8 mouse cellular contexts compared by ENCODE assay signal in the genomic region with DNA sequence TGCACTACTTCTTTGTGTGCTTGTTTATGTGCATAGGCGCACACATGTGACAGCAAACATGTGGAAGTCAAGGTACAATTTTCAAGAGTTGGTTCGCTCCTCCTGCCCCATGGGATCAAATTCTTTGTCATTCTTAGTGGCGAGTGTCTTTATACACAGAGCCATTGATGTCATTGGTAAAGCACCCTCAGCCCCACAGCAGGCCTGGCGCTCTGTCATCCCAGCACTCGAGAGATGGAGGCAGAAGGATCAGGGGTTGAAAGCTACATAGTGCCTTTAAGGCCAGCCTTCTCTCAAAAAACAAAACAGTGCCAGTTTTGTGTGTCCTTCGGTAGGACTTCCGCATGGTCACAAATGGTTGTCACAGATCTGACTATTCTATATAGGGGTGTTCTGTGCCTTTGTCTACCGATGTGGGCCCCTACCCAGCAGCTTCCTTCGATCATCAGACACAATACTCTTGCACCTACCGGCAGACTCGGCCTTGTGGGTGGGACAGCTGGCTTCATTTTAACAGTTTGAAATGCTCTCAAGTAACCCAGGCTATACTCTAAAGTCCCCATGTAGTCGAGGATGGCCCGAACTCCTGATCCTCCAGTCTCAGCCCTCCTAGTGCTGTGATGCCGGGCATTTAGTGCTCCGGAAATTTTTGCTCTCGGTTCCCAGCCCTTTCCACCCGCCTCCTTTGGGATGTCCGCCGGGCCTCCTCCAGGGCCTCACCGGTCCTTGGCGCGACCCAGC. TPM values are rescaled to one million over a fixed set of nuclear protein-coding genes. Genes with fewer than 3 reads are reported as not detected.
A peak's percentile ranks its signal among the peaks of the same experiment; 100 is the strongest.
DNase-seq lines count a peak whose midpoint lies in the region; ATAC-seq and TF ChIP-seq lines count a peak whose summit lies in the region.

No protein-coding gene starts in this region.

- peak overlapping the region; percentile 79 for H3K4me3 ChIP-seq in heart, adult 2 months
- peak overlapping the region; percentile 57 to 91 (median 68) for H3K4me3 ChIP-seq in CH12.LX (replicated peaks in 1 of 3; ENCODE audit: low read depth in 2 of 3, low read length in 2 of 3, poor library complexity in 1 of 3)
- H3K4me3 ChIP-seq in forebrain, embryonic 14.5 days (ENCODE audit: low read depth, low read length) = peak overlapping the region; percentile 81
- peak overlapping the region; percentile 67 to 86 for H3K4me3 ChIP-seq in liver, embryonic 14.5 days (ENCODE audit: insufficient read depth in 1 of 2, low read depth in 2 of 2, low read length in 2 of 2)

- no peak for TF ChIP-seq RAD21 in CH12.LX (IDR thresholded peaks at IDR 0.05; ENCODE audit: low read depth, low read length)

- in situ Hi-C loops in CH12.LX (cut with MboI; ENCODE audit: low pct_ligation_motif_present, low pct_unique_long_range_greater_than_20kb, low sequenced_read_pairs) = loop anchor here (5.0 kb wide), 1 partner anchor 34 kb away; no protein-coding TSS in a partner anchor

- H3K9ac ChIP-seq in heart, adult 2 months (ENCODE audit: low read depth, low read length) = peak overlapping the region; percentile 85
- H3K9ac ChIP-seq in CH12.LX (ENCODE audit: insufficient read depth, low read depth) = peak overlapping the region; percentile 74
- H3K9ac ChIP-seq in forebrain, embryonic 14.5 days (ENCODE audit: low read length) = peak overlapping the region; percentile 74
- peak overlapping the region; percentile 63 for H3K9ac ChIP-seq in liver, embryonic 14.5 days (replicated peaks)

- dilution Hi-C loops in CH12.LX (cut with MboI; ENCODE audit: extremely low pct_ligation_motif_present, extremely low pct_unique_long_range_greater_than_20kb, low sequenced_read_pairs) = no loop called here

- no peak for DNase-seq in heart, adult 2 months
- DNase-seq in heart, postnatal 36 days = no peak
- DNase-seq in CH12.LX (ENCODE audit: extremely low read depth) = no peak
- DNase-seq in forebrain, embryonic 14.5 days (ENCODE audit: low spot score) = no peak
- DNase-seq in liver, embryonic 14.5 days (ENCODE audit: low read depth in 3 of 3, low spot score in 3 of 3) = no peak
- DNase-seq in spleen, postnatal 10 days (ENCODE audit: low spot score in 2 of 2) = no peak
- no peak for DNase-seq in adrenal gland, postnatal 4 days (ENCODE audit: low spot score in 2 of 2)
- DNase-seq in B cell, adult 2 months = no peak

- no peak for TF ChIP-seq POLR2A in heart, adult 2 months (IDR thresholded peaks at IDR 0.05; ENCODE audit: insufficient read depth, low read depth, low read length)
- TF ChIP-seq POLR2A in CH12.LX (IDR thresholded peaks at IDR 0.05; ENCODE audit: low read depth, low read length) = no peak

- no peak for TF ChIP-seq CTCF in heart, adult 2 months (IDR thresholded peaks at IDR 0.05)
- no peak for TF ChIP-seq CTCF in CH12.LX (conservative IDR thresholded peaks at IDR 0.05 in 1 of 2, IDR thresholded peaks at IDR 0.05 in 1 of 2; ENCODE audit: low read depth in 2 of 2, low read length in 2 of 2)
- peak; percentile 4; the same call in 1 of the 2 replicates for TF ChIP-seq CTCF in liver, embryonic 14.5 days (IDR thresholded peaks at IDR 0.05; ENCODE audit: low read depth)

- 29% methylated on average over 22 of the region's 22 CpGs for WGBS in heart, adult 2 months
- 26% methylated on average over 22 of the region's 22 CpGs for WGBS in forebrain, embryonic 14.5 days
- 28% methylated on average over 22 of the region's 22 CpGs for WGBS in liver, embryonic 14.5 days (ENCODE audit: insufficient replicate concordance)

- intact Hi-C loops in heart, adult 2 months (cut with DNase I) = loop anchor here (2.0 to 5.0 kb wide), 5 partner anchors 43 to 116 kb away; partner anchors contain the start of genes Catsperd, Lonp1, Ranbp3 and Rfx2
- intact Hi-C loops in heart, postnatal 36 days (cut with DNase I) = loop anchor here (2.0 to 5.0 kb wide), 4 partner anchors 21 to 129 kb away; partner anchors contain the start of genes Catsperd, Lonp1 and Rpl36

- no peaks in the 10 kb centered on the region for H3K9me3 ChIP-seq in CH12.LX (replicated peaks; ENCODE audit: low read length)
- H3K9me3 ChIP-seq in forebrain, embryonic 14.5 days (replicated peaks; ENCODE audit: control insufficient read depth, low read length) = no peaks in the 10 kb centered on the region
- no peaks in the 10 kb centered on the region for H3K9me3 ChIP-seq in liver, embryonic 14.5 days (ENCODE audit: control insufficient read depth, low read length)

- H3K36me3 ChIP-seq in heart, adult 2 months (ENCODE audit: control insufficient read depth, insufficient read depth, low read length) = no peaks in the 10 kb centered on the region
- peaks cover 24 to 55% of the 10 kb centered on the region in 2 experiments for H3K36me3 ChIP-seq in CH12.LX (replicated peaks in 1 of 2; ENCODE audit: control insufficient read depth in 1 of 2, insufficient read depth in 1 of 2, low read length in 1 of 2)
- peaks cover 20% of the 10 kb centered on the region for H3K36me3 ChIP-seq in forebrain, embryonic 14.5 days (ENCODE audit: control insufficient read depth, insufficient read depth, low read length)
- peaks cover 14% of the 10 kb centered on the region for H3K36me3 ChIP-seq in liver, embryonic 14.5 days (replicated peaks; ENCODE audit: control insufficient read depth, insufficient read depth, low read depth)

- peak overlapping the region; percentile 80 for H3K27ac ChIP-seq in heart, adult 2 months
- H3K27ac ChIP-seq in CH12.LX (ENCODE audit: insufficient read depth, low read depth) = no peak overlapping the region
- peak overlapping the region; percentile 84 for H3K27ac ChIP-seq in forebrain, embryonic 14.5 days (ENCODE audit: low read depth, low read length)
- no peak overlapping the region; the same call in 1 of the 2 replicates for H3K27ac ChIP-seq in liver, embryonic 14.5 days

- peak overlapping the region; percentile 48 for H3K4me2 ChIP-seq in CH12.LX (ENCODE audit: insufficient read depth, low read depth, poor library complexity, severe bottlenecking)
- H3K4me2 ChIP-seq in forebrain, embryonic 14.5 days (ENCODE audit: low read length) = peak overlapping the region; percentile 83
- H3K4me2 ChIP-seq in liver, embryonic 14.5 days (ENCODE audit: low read depth) = peak overlapping the region; percentile 86

- H3K27me3 ChIP-seq in heart, adult 2 months (ENCODE audit: control insufficient read depth, insufficient read depth, low read length) = no peaks in the 10 kb centered on the region
- H3K27me3 ChIP-seq in CH12.LX (replicated peaks) = no peaks in the 10 kb centered on the region
- H3K27me3 ChIP-seq in forebrain, embryonic 14.5 days (replicated peaks; ENCODE audit: control insufficient read depth, insufficient read depth, low read length) = no peaks in the 10 kb centered on the region
- H3K27me3 ChIP-seq in liver, embryonic 14.5 days (ENCODE audit: control insufficient read depth, insufficient read depth, low read length) = no peaks in the 10 kb centered on the region

- ATAC-seq in forebrain, embryonic 14.5 days = no peak
- no peak for ATAC-seq in liver, embryonic 14.5 days (ENCODE audit: insufficient read depth)

- peaks cover 4% of the 10 kb centered on the region for H3K4me1 ChIP-seq in heart, adult 2 months (ENCODE audit: control insufficient read depth, insufficient read depth, low read length)
- H3K4me1 ChIP-seq in CH12.LX (ENCODE audit: control insufficient read depth in 1 of 2, insufficient read depth in 2 of 2) = peaks cover 17 to 28% of the 10 kb centered on the region in 2 experiments
- H3K4me1 ChIP-seq in forebrain, embryonic 14.5 days (ENCODE audit: control insufficient read depth, insufficient read depth, low read length) = peaks cover 11% of the 10 kb centered on the region
- H3K4me1 ChIP-seq in liver, embryonic 14.5 days (replicated peaks; ENCODE audit: control insufficient read depth in 2 of 2, insufficient read depth in 2 of 2, low read length in 1 of 2) = peaks cover 5 to 9% of the 10 kb centered on the region in 2 experiments; a peak in 3 of 4 replicates

- TF ChIP-seq EP300 in heart, adult 2 months (IDR thresholded peaks at IDR 0.05; ENCODE audit: insufficient read depth, low read depth, low read length) = no peak
- TF ChIP-seq EP300 in CH12.LX (IDR thresholded peaks at IDR 0.05; ENCODE audit: low read length) = no peak
- no peak for TF ChIP-seq EP300 in liver, embryonic 14.5 days (IDR thresholded peaks at IDR 0.05; ENCODE audit: low read depth)

- 0 out of 2 replicates have a peak, but pooled peaks cover 3% of the 10 kb centered on the region for H3K79me2 ChIP-seq in heart, adult 2 months (replicated peaks; ENCODE audit: control insufficient read depth, insufficient read depth, low read length)
- H3K79me2 ChIP-seq in CH12.LX (replicated peaks; ENCODE audit: control insufficient read depth, extremely low read depth, insufficient read depth, poor library complexity, severe bottlenecking) = peaks cover 20% of the 10 kb centered on the region

RNA-seq across cellular contexts. Expression of gene Ndufa11, which starts 1.5 kb away (rescaled TPM):
- 100 to 1,000 TPM; 748 to 906 TPM for total RNA-seq in heart, adult 2 months (2021)
- polyA plus RNA-seq in heart, adult 2 months (2012; rRNA removed) = 1,680 and 1,786 TPM in 2 replicates
- 100 to 1,000 TPM; 847 to 875 TPM for total RNA-seq in heart, postnatal 36 days (2021)
- total RNA-seq in CH12.LX (2012; rRNA removed) (201 and 207 TPM in 2 replicates), CH12.LX (2014; rRNA removed) (97.9 and 124 TPM in 2 replicates)
- polyA plus RNA-seq in CH12.LX (2012; ENCODE audit: insufficient read length, low read depth) = 131 and 155 TPM in 2 replicates
- 490 and 613 TPM in 2 replicates for polyA plus RNA-seq in forebrain, embryonic 14.5 days (2014; fragmentation: Nextera tagmentation; extraction: Ambion mirVana)
- 119 and 215 TPM in 2 replicates for polyA plus RNA-seq in liver, embryonic 14.5 days (2012; rRNA removed)
- 276 and 284 TPM in 2 replicates for polyA plus RNA-seq in liver, embryonic 14.5 days (2014; fragmentation: Nextera tagmentation; extraction: Ambion mirVana)
- total RNA-seq in adrenal gland, postnatal 4 days (2021) = 100 to 1,000 TPM; 244 to 256 TPM

RNA-seq across cellular contexts. Expression of gene Vmac, which starts 1.7 kb away (rescaled TPM):
- 1 to 10 TPM; 3.0 to 4.7 TPM for total RNA-seq in heart, adult 2 months (2021)
- polyA plus RNA-seq in heart, adult 2 months (2012; rRNA removed) = 8.3 and 9.9 TPM in 2 replicates
- total RNA-seq in heart, postnatal 36 days (2021) = 1 to 10 TPM; 3.1 to 4.9 TPM
- total RNA-seq in CH12.LX (2012; rRNA removed) (3.5 and 5.1 TPM in 2 replicates), CH12.LX (2014; rRNA removed) (3.2 and 4.2 TPM in 2 replicates)
- 3.4 and 3.7 TPM in 2 replicates for polyA plus RNA-seq in CH12.LX (2012; ENCODE audit: insufficient read length, low read depth)
- polyA plus RNA-seq in forebrain, embryonic 14.5 days (2014; fragmentation: Nextera tagmentation; extraction: Ambion mirVana) = 18.6 and 24.6 TPM in 2 replicates
- polyA plus RNA-seq in liver, embryonic 14.5 days (2012; rRNA removed) = 2.8 and 3.3 TPM in 2 replicates
- 3.1 and 3.2 TPM in 2 replicates for polyA plus RNA-seq in liver, embryonic 14.5 days (2014; fragmentation: Nextera tagmentation; extraction: Ambion mirVana)
- total RNA-seq in adrenal gland, postnatal 4 days (2021) = 10 to 100 TPM; 31.4 to 34.4 TPM

RNA-seq across cellular contexts. Expression of gene Nrtn, which starts 41.2 kb away (rescaled TPM):
- total RNA-seq in heart, adult 2 months (2021) = 10 to 100 TPM; 24.4 to 26.8 TPM
- 26.2 and 49.3 TPM in 2 replicates for polyA plus RNA-seq in heart, adult 2 months (2012; rRNA removed)
- 10 to 100 TPM; 27.5 to 29.4 TPM for total RNA-seq in heart, postnatal 36 days (2021)
- 0.25 and 0.34 TPM in 2 replicates for total RNA-seq in CH12.LX (2012; rRNA removed)
- total RNA-seq in CH12.LX (2014; rRNA removed) = not detected in 2 replicates
- not detected in 2 replicates for polyA plus RNA-seq in CH12.LX (2012; ENCODE audit: insufficient read length, low read depth)
- polyA plus RNA-seq in forebrain, embryonic 14.5 days (2014; fragmentation: Nextera tagmentation; extraction: Ambion mirVana) = 0.94 and 1.7 TPM in 2 replicates
- polyA plus RNA-seq in liver, embryonic 14.5 days (2012; rRNA removed) = 1.0 and 1.6 TPM in 2 replicates
- 1.7 and 1.9 TPM in 2 replicates for polyA plus RNA-seq in liver, embryonic 14.5 days (2014; fragmentation: Nextera tagmentation; extraction: Ambion mirVana)
- 1 to 10 TPM; 4.1 to 5.2 TPM for total RNA-seq in adrenal gland, postnatal 4 days (2021)

RNA-seq across cellular contexts. Expression of gene Ranbp3, which starts 43.0 kb away (rescaled TPM):
- 10 to 100 TPM; 37.6 to 37.7 TPM for total RNA-seq in heart, adult 2 months (2021)
- 40.6 and 44.5 TPM in 2 replicates for polyA plus RNA-seq in heart, adult 2 months (2012; rRNA removed)
- total RNA-seq in heart, postnatal 36 days (2021) = 10 to 100 TPM; 34.9 to 38.0 TPM
- total RNA-seq in CH12.LX (2012; rRNA removed) = 77.9 and 91.6 TPM in 2 replicates
- total RNA-seq in CH12.LX (2014; rRNA removed) = 71.5 and 79.5 TPM in 2 replicates
- 86.0 and 86.8 TPM in 2 replicates for polyA plus RNA-seq in CH12.LX (2012; ENCODE audit: insufficient read length, low read depth)
- 116 and 120 TPM in 2 replicates for polyA plus RNA-seq in forebrain, embryonic 14.5 days (2014; fragmentation: Nextera tagmentation; extraction: Ambion mirVana)
- 40.9 and 42.9 TPM in 2 replicates for polyA plus RNA-seq in liver, embryonic 14.5 days (2012; rRNA removed)
- polyA plus RNA-seq in liver, embryonic 14.5 days (2014; fragmentation: Nextera tagmentation; extraction: Ambion mirVana) = 34.2 and 37.2 TPM in 2 replicates
- 10 to 100 TPM; 88.1 to 89.6 TPM for total RNA-seq in adrenal gland, postnatal 4 days (2021)

RNA-seq across cellular contexts. Expression of gene Dus3l, which starts 48.5 kb away (rescaled TPM):
- total RNA-seq in heart, adult 2 months (2021) = 10 to 100 TPM; 17.7 to 19.4 TPM
- 36.2 and 38.7 TPM in 2 replicates for polyA plus RNA-seq in heart, adult 2 months (2012; rRNA removed)
- 10 to 100 TPM; 18.8 to 20.3 TPM for total RNA-seq in heart, postnatal 36 days (2021)
- total RNA-seq in CH12.LX (2012; rRNA removed) (57.5 and 62.1 TPM in 2 replicates), CH12.LX (2014; rRNA removed) (32.0 and 35.8 TPM in 2 replicates)
- 54.3 and 57.7 TPM in 2 replicates for polyA plus RNA-seq in CH12.LX (2012; ENCODE audit: insufficient read length, low read depth)
- 48.2 and 57.3 TPM in 2 replicates for polyA plus RNA-seq in forebrain, embryonic 14.5 days (2014; fragmentation: Nextera tagmentation; extraction: Ambion mirVana)
- 18.1 and 19.3 TPM in 2 replicates for polyA plus RNA-seq in liver, embryonic 14.5 days (2012; rRNA removed)
- polyA plus RNA-seq in liver, embryonic 14.5 days (2014; fragmentation: Nextera tagmentation; extraction: Ambion mirVana) = 9.5 and 10.8 TPM in 2 replicates
- 10 to 100 TPM; 53.0 to 56.2 TPM for total RNA-seq in adrenal gland, postnatal 4 days (2021)

Comparison
In these comparisons a context has a peak if more than half of its experiments do, and no peak if none do; other contexts are left out.
1. H3K27ac ChIP-seq: peak in heart, adult 2 months (single experiment) and forebrain, embryonic 14.5 days (single experiment); none in CH12.LX (single experiment) and liver, embryonic 14.5 days (single experiment).
2. RNA of gene Vmac, which starts 1.7 kb away (total RNA-seq): 31.4 to 34.4 TPM in adrenal gland, postnatal 4 days; 3.2 to 5.1 TPM in CH12.LX, 3.1 to 4.9 TPM in heart, postnatal 36 days and 3.0 to 4.7 TPM in heart, adult 2 months; every median in the first group is over 4 times any median in the second.
3. Peak in every context shown above with its lines, with median percentiles within 50 percentile points of each other: H3K4me3 ChIP-seq, H3K9ac ChIP-seq and H3K4me2 ChIP-seq.